In genomic region chr15:97723536-97724345, GRCm38 (mm10) we compare ENCODE assay signal across 19 mouse cellular contexts. TPM values are rescaled to one million over a fixed set of nuclear protein-coding genes. Genes with fewer than 3 reads are reported as not detected.
DNase-seq lines count a peak whose midpoint lies in the region; ATAC-seq and TF ChIP-seq lines count a peak whose summit lies in the region.
"Had no signal": no experiment of that assay in that cellular context is flagged by ENCODE, and none has a peak within 500 bp of the region (broad histone marks: within the 10 kb centered on the region; RNA-seq: fewer than 3 reads in every experiment).

No protein-coding gene starts in this region.

- no peak overlapping the region for H3K9ac ChIP-seq in hindbrain, embryonic 16.5 days (ENCODE audit: low read depth, low read length)
- no peak overlapping the region for H3K9ac ChIP-seq in hindbrain, embryonic 13.5 days
- no peak overlapping the region for H3K9ac ChIP-seq in midbrain, postnatal 0 days (replicated peaks; ENCODE audit: low read length, poor library complexity, severe bottlenecking)
- no peak overlapping the region for H3K9ac ChIP-seq in midbrain, embryonic 13.5 days (replicated peaks)
- H3K9ac ChIP-seq: embryonic facial prominence, embryonic 12.5 days; heart, embryonic 12.5 days; limb, embryonic 13.5 days; liver, embryonic 14.5 days had no signal

- no peaks in the 10 kb centered on the region for H3K4me1 ChIP-seq in hindbrain, embryonic 16.5 days (ENCODE audit: control insufficient read depth, insufficient read depth, low read depth, low read length)
- peaks cover 8% of the 10 kb centered on the region for H3K4me1 ChIP-seq in hindbrain, embryonic 13.5 days (replicated peaks)
- no peaks in the 10 kb centered on the region for H3K4me1 ChIP-seq in midbrain, postnatal 0 days (ENCODE audit: insufficient read depth, low read length)
- H3K4me1 ChIP-seq in midbrain, embryonic 13.5 days (replicated peaks) = no peaks in the 10 kb centered on the region
- peaks cover 10% of the 10 kb centered on the region; the same call in 1 of the 2 replicates for H3K4me1 ChIP-seq in olfactory bulb, adult 2 months (ENCODE audit: control insufficient read depth, insufficient read depth, low read length)

- H3K4me3 ChIP-seq in hindbrain, embryonic 16.5 days (ENCODE audit: low read length) = no peak overlapping the region
- no peak overlapping the region for H3K4me3 ChIP-seq in hindbrain, embryonic 13.5 days
- no peak overlapping the region for H3K4me3 ChIP-seq in midbrain, postnatal 0 days (ENCODE audit: low read depth, low read length)
- no peak overlapping the region for H3K4me3 ChIP-seq in midbrain, embryonic 13.5 days (replicated peaks)
- no peak overlapping the region for H3K4me3 ChIP-seq in olfactory bulb, adult 2 months (ENCODE audit: insufficient read depth, low read depth, low read length)
- no peak overlapping the region for H3K4me3 ChIP-seq in gastrocnemius, adult 2 months
- H3K4me3 ChIP-seq: embryonic facial prominence, embryonic 12.5 days; heart, embryonic 12.5 days; limb, embryonic 13.5 days had no signal

- no peaks in the 10 kb centered on the region for H3K27me3 ChIP-seq in hindbrain, embryonic 16.5 days (replicated peaks; ENCODE audit: control insufficient read depth, insufficient read depth, low read length)
- H3K27me3 ChIP-seq in hindbrain, embryonic 13.5 days = peaks cover 2% of the 10 kb centered on the region; the same call in 1 of the 2 replicates
- no peaks in the 10 kb centered on the region; the same call in 1 of the 2 replicates for H3K27me3 ChIP-seq in midbrain, postnatal 0 days (ENCODE audit: insufficient read depth, low read length)
- H3K27me3 ChIP-seq in midbrain, embryonic 13.5 days = no peaks in the 10 kb centered on the region
- H3K27me3 ChIP-seq: embryonic facial prominence, embryonic 12.5 days; heart, embryonic 12.5 days; limb, embryonic 13.5 days had no signal

- peak; percentile 48; the same call in 1 of the 2 replicates for ATAC-seq in hindbrain, embryonic 16.5 days
- ATAC-seq in hindbrain, embryonic 13.5 days (ENCODE audit: low FRiP score) = no peak
- ATAC-seq in midbrain, postnatal 0 days (ENCODE audit: low FRiP score) = no peak
- no peak for ATAC-seq in midbrain, embryonic 13.5 days
- ATAC-seq: midbrain, embryonic 16.5 days had no signal

- no peak overlapping the region for H3K4me2 ChIP-seq in hindbrain, embryonic 16.5 days (ENCODE audit: low read length)
- H3K4me2 ChIP-seq in hindbrain, embryonic 13.5 days = no peak overlapping the region
- H3K4me2 ChIP-seq in midbrain, postnatal 0 days (ENCODE audit: low read depth, low read length, poor library complexity, severe bottlenecking) = no peak overlapping the region
- no peak overlapping the region for H3K4me2 ChIP-seq in midbrain, embryonic 13.5 days (replicated peaks)
- H3K4me2 ChIP-seq: embryonic facial prominence, embryonic 12.5 days; heart, embryonic 12.5 days; limb, embryonic 13.5 days had no signal

- no peaks in the 10 kb centered on the region for H3K36me3 ChIP-seq in hindbrain, embryonic 16.5 days (ENCODE audit: control insufficient read depth, insufficient read depth, low read length)
- no peaks in the 10 kb centered on the region for H3K36me3 ChIP-seq in hindbrain, embryonic 13.5 days
- H3K36me3 ChIP-seq in midbrain, postnatal 0 days (ENCODE audit: insufficient read depth, low read length) = no peaks in the 10 kb centered on the region
- no peaks in the 10 kb centered on the region for H3K36me3 ChIP-seq in midbrain, embryonic 13.5 days
- H3K36me3 ChIP-seq: embryonic facial prominence, embryonic 12.5 days; heart, embryonic 12.5 days; limb, embryonic 13.5 days had no signal

- H3K27ac ChIP-seq in hindbrain, embryonic 16.5 days (ENCODE audit: low read depth, low read length) = no peak overlapping the region
- H3K27ac ChIP-seq in hindbrain, embryonic 13.5 days = no peak overlapping the region
- H3K27ac ChIP-seq in midbrain, postnatal 0 days (ENCODE audit: low read depth, low read length) = no peak overlapping the region
- H3K27ac ChIP-seq in midbrain, embryonic 13.5 days = no peak overlapping the region
- 0 out of 2 replicates have a peak overlapping the region, but pooled peaks have one; percentile 1 for H3K27ac ChIP-seq in olfactory bulb, adult 2 months (ENCODE audit: insufficient read depth, low read depth, low read length)
- H3K27ac ChIP-seq in gastrocnemius, adult 2 months = no peak overlapping the region
- H3K27ac ChIP-seq: embryonic facial prominence, embryonic 12.5 days; limb, embryonic 13.5 days; liver, embryonic 14.5 days had no signal

- TF ChIP-seq CTCF in midbrain, postnatal 0 days (IDR thresholded peaks at IDR 0.05) = no peak
- TF ChIP-seq CTCF in olfactory bulb, adult 2 months (IDR thresholded peaks at IDR 0.05; ENCODE audit: insufficient read depth, low read depth, low read length) = no peak
- TF ChIP-seq CTCF in gastrocnemius, adult 2 months (IDR thresholded peaks at IDR 0.05) = no peak

- H3K9me3 ChIP-seq in hindbrain, embryonic 16.5 days (ENCODE audit: control insufficient read depth, low read length) = no peaks in the 10 kb centered on the region
- H3K9me3 ChIP-seq in hindbrain, embryonic 13.5 days = no peaks in the 10 kb centered on the region
- H3K9me3 ChIP-seq in midbrain, postnatal 0 days (ENCODE audit: low read length) = no peaks in the 10 kb centered on the region
- H3K9me3 ChIP-seq in midbrain, embryonic 13.5 days = no peaks in the 10 kb centered on the region
- H3K9me3 ChIP-seq: embryonic facial prominence, embryonic 12.5 days; heart, embryonic 12.5 days; limb, embryonic 13.5 days had no signal

- 77% methylated on average over 6 of the region's 6 CpGs for WGBS in hindbrain, embryonic 16.5 days
- 85% methylated on average over 6 of the region's 6 CpGs for WGBS in hindbrain, embryonic 13.5 days
- WGBS in midbrain, postnatal 0 days = 78% methylated on average over 6 of the region's 6 CpGs
- WGBS in midbrain, embryonic 13.5 days = 86% methylated on average over 6 of the region's 6 CpGs
- 70% methylated on average over 6 of the region's 6 CpGs for WGBS in olfactory bulb, adult 2 months

- no peak for TF ChIP-seq POLR2A in olfactory bulb, adult 2 months (IDR thresholded peaks at IDR 0.05; ENCODE audit: insufficient read depth, low read depth, low read length)

- peak; percentile 63 for DNase-seq in midbrain, postnatal 0 days (ENCODE audit: low spot score)
- peak; percentile 33 for DNase-seq in cerebellum, adult 8-10 months
- DNase-seq in gastrocnemius, adult 2 months = no peak
- no peak for DNase-seq in heart, adult 9 months (ENCODE audit: low spot score in 2 of 2)
- DNase-seq: adrenal gland, postnatal 10 days; B cell, adult 2 months; gastrocnemius, postnatal 25 days; heart, postnatal 36 days; kidney, postnatal 25 days; right cerebral cortex, postnatal 14 days had no signal

- intact Hi-C loops in gastrocnemius, adult 2 months (cut with DNase I) = no loop called here

RNA-seq across cellular contexts. Expression of gene Endou, which starts 7.4 kb away (rescaled TPM):
- 0.14 and 0.41 TPM in 2 replicates for polyA plus RNA-seq in hindbrain, embryonic 16.5 days (2015; fragmentation: Nextera tagmentation; extraction: Ambion mirVana)
- 0.21 and 0.29 TPM in 2 replicates for polyA plus RNA-seq in hindbrain, embryonic 13.5 days (2015; fragmentation: Nextera tagmentation; extraction: Ambion mirVana)
- total RNA-seq in midbrain, postnatal 0 days (2014; rRNA removed) = 0.33 and 0.66 TPM in 2 replicates
- 0.20 TPM in 2 replicates for polyA plus RNA-seq in midbrain, postnatal 0 days (2015; fragmentation: Nextera tagmentation; extraction: Ambion mirVana)
- polyA plus RNA-seq in midbrain, embryonic 13.5 days (2015; fragmentation: Nextera tagmentation; extraction: Ambion mirVana) = 0.17 and 0.31 TPM in 2 replicates
- polyA plus RNA-seq in olfactory bulb, adult 2 months (2012; ENCODE audit: insufficient read depth, insufficient read length, low replicate concordance, missing spikeins) = not detected in 2 replicates
- total RNA-seq in gastrocnemius, adult 2 months (2021) = under 1 TPM; 0.13 to 0.22 TPM

RNA-seq across cellular contexts. Expression of gene Rpap3, which starts 18.1 kb away (rescaled TPM):
- 32.8 and 33.8 TPM in 2 replicates for polyA plus RNA-seq in hindbrain, embryonic 16.5 days (2015; fragmentation: Nextera tagmentation; extraction: Ambion mirVana)
- 35.6 TPM in 2 replicates for polyA plus RNA-seq in hindbrain, embryonic 13.5 days (2015; fragmentation: Nextera tagmentation; extraction: Ambion mirVana)
- 21.8 and 35.2 TPM in 2 replicates for total RNA-seq in midbrain, postnatal 0 days (2014; rRNA removed)
- polyA plus RNA-seq in midbrain, postnatal 0 days (2015; fragmentation: Nextera tagmentation; extraction: Ambion mirVana) = 44.4 and 46.2 TPM in 2 replicates
- polyA plus RNA-seq in midbrain, embryonic 13.5 days (2015; fragmentation: Nextera tagmentation; extraction: Ambion mirVana) = 32.8 and 37.0 TPM in 2 replicates
- not detected in 2 replicates for polyA plus RNA-seq in olfactory bulb, adult 2 months (2012; ENCODE audit: insufficient read depth, insufficient read length, low replicate concordance, missing spikeins)
- total RNA-seq in gastrocnemius, adult 2 months (2021) = 10 to 100 TPM; 11.4 to 13.3 TPM

RNA-seq across cellular contexts. Expression of gene Rapgef3, which starts 44.0 kb away (rescaled TPM):
- polyA plus RNA-seq in hindbrain, embryonic 16.5 days (2015; fragmentation: Nextera tagmentation; extraction: Ambion mirVana) = 17.8 and 18.4 TPM in 2 replicates
- 10.4 and 10.8 TPM in 2 replicates for polyA plus RNA-seq in hindbrain, embryonic 13.5 days (2015; fragmentation: Nextera tagmentation; extraction: Ambion mirVana)
- 34.9 and 39.7 TPM in 2 replicates for total RNA-seq in midbrain, postnatal 0 days (2014; rRNA removed)
- 15.8 and 16.5 TPM in 2 replicates for polyA plus RNA-seq in midbrain, postnatal 0 days (2015; fragmentation: Nextera tagmentation; extraction: Ambion mirVana)
- 7.2 and 9.0 TPM in 2 replicates for polyA plus RNA-seq in midbrain, embryonic 13.5 days (2015; fragmentation: Nextera tagmentation; extraction: Ambion mirVana)
- not detected in 2 replicates for polyA plus RNA-seq in olfactory bulb, adult 2 months (2012; ENCODE audit: insufficient read depth, insufficient read length, low replicate concordance, missing spikeins)
- total RNA-seq in gastrocnemius, adult 2 months (2021) = 10 to 100 TPM in 1 of 2 experiments, 1 to 10 TPM in 1; 9.8 to 13.6 TPM

RNA-seq across cellular contexts. Expression of gene Slc48a1, which starts 54.6 kb away (rescaled TPM):
- polyA plus RNA-seq in hindbrain, embryonic 16.5 days (2015; fragmentation: Nextera tagmentation; extraction: Ambion mirVana) = 118 and 122 TPM in 2 replicates
- 59.8 and 62.9 TPM in 2 replicates for polyA plus RNA-seq in hindbrain, embryonic 13.5 days (2015; fragmentation: Nextera tagmentation; extraction: Ambion mirVana)
- total RNA-seq in midbrain, postnatal 0 days (2014; rRNA removed) = 61.5 and 78.8 TPM in 2 replicates
- polyA plus RNA-seq in midbrain, postnatal 0 days (2015; fragmentation: Nextera tagmentation; extraction: Ambion mirVana) = 152 and 173 TPM in 2 replicates
- 48.0 and 59.8 TPM in 2 replicates for polyA plus RNA-seq in midbrain, embryonic 13.5 days (2015; fragmentation: Nextera tagmentation; extraction: Ambion mirVana)
- polyA plus RNA-seq in olfactory bulb, adult 2 months (2012; ENCODE audit: insufficient read depth, insufficient read length, low replicate concordance, missing spikeins) = not detected in 2 replicates
- 10 to 100 TPM; 44.5 to 47.1 TPM for total RNA-seq in gastrocnemius, adult 2 months (2021)

Comparison
In these comparisons a context has a peak if more than half of its experiments do, and no peak if none do; other contexts are left out.
1. DNase-seq: peak in midbrain, postnatal 0 days (single experiment) and cerebellum, adult 8-10 months (single experiment); none in gastrocnemius, adult 2 months (single experiment) and heart, adult 9 months (0 of 2).
2. RNA of gene Endou, which starts 7.4 kb away (polyA plus RNA-seq): not detected in olfactory bulb, adult 2 months; 0.17 to 0.31 TPM in midbrain, embryonic 13.5 days, 0.21 to 0.29 TPM in hindbrain, embryonic 13.5 days, 0.20 TPM in midbrain, postnatal 0 days and 0.14 to 0.41 TPM in hindbrain, embryonic 16.5 days; every median in the first group is over 10 times any median in the second.
3. RNA of gene Rpap3, which starts 18.1 kb away (polyA plus RNA-seq): 44.4 to 46.2 TPM in midbrain, postnatal 0 days, 35.6 TPM in hindbrain, embryonic 13.5 days, 32.8 to 33.8 TPM in hindbrain, embryonic 16.5 days and 32.8 to 37.0 TPM in midbrain, embryonic 13.5 days; not detected in olfactory bulb, adult 2 months; every median in the first group is over 10 times any median in the second.